In genomic region chr4:135067805-135068204, GRCm38 (mm10) we compare ENCODE assay signal across 9 mouse cellular contexts. TPM values are rescaled to one million over a fixed set of nuclear protein-coding genes. Genes with fewer than 3 reads are reported as not detected.
DNase-seq lines count a peak whose midpoint lies in the region; ATAC-seq lines count a peak whose summit lies in the region.
"Had no signal": no experiment of that assay in that cellular context is flagged by ENCODE, and none has a peak within 500 bp of the region (broad histone marks: within the 10 kb centered on the region; RNA-seq: fewer than 3 reads in every experiment).

No protein-coding gene starts in this region.

- H3K9me3 ChIP-seq in heart, embryonic 12.5 days (replicated peaks) = no peaks in the 10 kb centered on the region
- H3K9me3 ChIP-seq: embryonic facial prominence, embryonic 12.5 days; forebrain, embryonic 13.5 days; forebrain, embryonic 15.5 days had no signal

- no peak overlapping the region for H3K4me2 ChIP-seq in heart, embryonic 12.5 days
- H3K4me2 ChIP-seq: embryonic facial prominence, embryonic 12.5 days; forebrain, embryonic 13.5 days; forebrain, embryonic 15.5 days had no signal

- DNase-seq in heart, adult 11 months = peak; percentile 90
- peak; percentile 38 for DNase-seq in CD4-positive helper T cell, adult 2 months (ENCODE audit: low read depth, low spot score)
- DNase-seq in natural killer cell, adult 2 months (ENCODE audit: low spot score in 2 of 2) = peak; percentile 84 to 95
- DNase-seq in ovary, postnatal 10 days (ENCODE audit: low spot score) = no peak

- H3K9ac ChIP-seq in heart, embryonic 12.5 days = no peak overlapping the region
- H3K9ac ChIP-seq: embryonic facial prominence, embryonic 12.5 days; forebrain, embryonic 13.5 days; forebrain, embryonic 15.5 days; forebrain, postnatal 0 days had no signal

- ATAC-seq in heart, embryonic 12.5 days (ENCODE audit: insufficient number of reproducible peaks, low FRiP score) = no peak
- ATAC-seq: forebrain, embryonic 13.5 days; forebrain, embryonic 15.5 days had no signal

- H3K27ac ChIP-seq in heart, embryonic 12.5 days (ENCODE audit: poor library complexity, severe bottlenecking) = no peak overlapping the region
- H3K27ac ChIP-seq: embryonic facial prominence, embryonic 12.5 days; forebrain, embryonic 13.5 days; forebrain, embryonic 15.5 days had no signal

- peaks cover 9% of the 10 kb centered on the region for H3K4me1 ChIP-seq in heart, embryonic 12.5 days (replicated peaks)
- H3K4me1 ChIP-seq: embryonic facial prominence, embryonic 12.5 days; forebrain, embryonic 13.5 days; forebrain, embryonic 15.5 days had no signal

- 73% methylated on average over 7 of the region's 7 CpGs for WGBS in heart, embryonic 12.5 days

- H3K4me3 ChIP-seq in heart, embryonic 12.5 days = no peak overlapping the region
- H3K4me3 ChIP-seq: embryonic facial prominence, embryonic 12.5 days; forebrain, embryonic 13.5 days; forebrain, embryonic 15.5 days had no signal

- no peaks in the 10 kb centered on the region for H3K36me3 ChIP-seq in heart, embryonic 12.5 days
- H3K36me3 ChIP-seq: embryonic facial prominence, embryonic 12.5 days; forebrain, embryonic 15.5 days had no signal

- H3K27me3 ChIP-seq in heart, embryonic 12.5 days (replicated peaks) = 0 out of 2 replicates have a peak, but pooled peaks cover 20% of the 10 kb centered on the region
- H3K27me3 ChIP-seq: embryonic facial prominence, embryonic 12.5 days; forebrain, embryonic 13.5 days; forebrain, embryonic 15.5 days had no signal

RNA-seq across cellular contexts. Expression of gene Runx3, which starts 52.6 kb away (rescaled TPM):
- polyA plus RNA-seq in heart, embryonic 12.5 days (2016; fragmentation: Nextera tagmentation; extraction: Ambion mirVana) = 0.04 and 0.06 TPM in 2 replicates
- polyA plus RNA-seq: forebrain, embryonic 13.5 days; forebrain, embryonic 15.5 days; forebrain, postnatal 0 days had no signal
